Mouse (Mus musculus): ENCODE results near the gene Hfe2.
"Not testable (repeated sequence)": the region's sequence is repeated elsewhere in the genome, so short reads cannot be mapped to it uniquely, and the experiment has no call there.

Gene Hfe2

DNA sequence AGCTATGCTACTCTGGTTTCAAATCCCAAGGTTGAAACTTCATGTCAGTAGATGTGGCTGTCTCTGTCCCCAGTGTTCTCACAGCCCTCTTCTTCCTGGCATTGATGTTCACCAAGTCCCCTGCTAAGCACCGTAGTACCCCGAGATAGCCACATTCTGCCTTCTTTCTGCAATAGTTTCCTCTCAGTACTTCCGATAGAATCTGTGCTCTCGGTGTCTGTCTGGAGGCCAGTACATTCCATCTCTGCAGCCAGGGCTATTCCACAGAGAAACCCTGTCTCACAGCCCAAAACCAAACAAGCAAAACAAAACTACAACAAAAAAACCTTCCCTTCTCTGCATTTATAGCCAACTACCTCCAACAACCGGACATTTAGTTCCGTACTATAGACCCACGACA is 28.8 kb upstream of the Hfe2 start:
- DNase-seq (ENCODE audit: low read depth, low spot score): no peak

DNA sequence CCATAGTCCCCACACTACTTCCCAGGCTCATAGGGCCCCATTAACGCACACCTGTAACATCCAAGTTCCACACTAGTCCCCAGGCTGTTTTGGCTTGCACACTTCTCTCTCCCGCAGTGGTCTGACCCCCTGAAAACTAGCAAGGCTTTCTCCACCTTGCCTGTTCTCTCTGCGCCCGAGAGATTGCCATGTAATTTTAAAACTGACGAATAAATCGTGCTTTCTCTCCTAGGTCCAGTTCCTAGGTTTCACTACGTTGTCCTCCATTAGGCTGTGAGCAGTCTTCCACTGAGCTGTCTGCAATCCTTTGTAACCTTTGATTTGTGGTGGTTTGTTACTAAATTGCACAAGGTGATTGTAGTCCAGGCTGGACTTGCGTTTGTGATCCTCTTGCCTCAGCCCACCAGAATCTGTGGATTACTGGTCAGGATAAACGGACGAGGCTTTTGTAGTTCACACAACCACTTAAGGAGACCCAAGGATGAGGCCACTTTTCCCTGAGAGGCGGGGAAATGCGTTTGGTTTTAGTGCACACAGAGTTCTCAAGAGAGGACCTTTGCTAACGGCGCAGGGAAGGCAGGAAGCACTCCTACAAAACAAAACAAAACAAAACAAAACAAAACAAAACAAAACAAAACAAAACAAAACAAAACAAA is 28.2 kb upstream of the Hfe2 start:
- DNase-seq (ENCODE audit: low read depth, low spot score): not testable (repeated sequence)

DNA sequence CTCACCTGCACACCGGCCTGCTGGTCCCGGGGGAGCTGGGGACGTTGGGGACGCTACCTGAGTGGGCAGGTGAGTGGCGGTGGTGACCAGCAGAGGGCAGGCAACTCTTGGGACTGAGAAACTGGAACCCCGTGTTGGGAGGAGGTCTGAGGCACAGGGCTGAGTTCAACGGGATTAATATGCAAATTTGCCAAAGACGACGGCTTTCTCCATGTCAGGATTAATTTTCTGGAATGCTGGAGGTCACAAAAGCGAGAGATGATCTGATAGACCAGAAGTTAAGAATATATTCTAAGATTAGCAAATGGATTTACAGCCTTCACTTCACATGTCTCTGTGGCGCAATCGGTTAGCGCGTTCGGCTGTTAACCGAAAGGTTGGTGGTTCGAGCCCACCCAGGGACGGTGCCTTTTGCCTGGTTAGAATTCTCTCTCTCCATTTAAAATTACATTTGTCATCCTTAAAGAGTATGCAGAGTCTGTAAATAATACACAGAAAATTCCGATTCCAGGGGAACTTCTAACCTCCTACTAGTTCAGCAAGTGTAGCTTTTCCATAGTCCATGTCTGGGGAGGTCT is 27.4 kb upstream of the Hfe2 start:
- DNase-seq (ENCODE audit: low read depth, low spot score): peak; percentile 57

DNA sequence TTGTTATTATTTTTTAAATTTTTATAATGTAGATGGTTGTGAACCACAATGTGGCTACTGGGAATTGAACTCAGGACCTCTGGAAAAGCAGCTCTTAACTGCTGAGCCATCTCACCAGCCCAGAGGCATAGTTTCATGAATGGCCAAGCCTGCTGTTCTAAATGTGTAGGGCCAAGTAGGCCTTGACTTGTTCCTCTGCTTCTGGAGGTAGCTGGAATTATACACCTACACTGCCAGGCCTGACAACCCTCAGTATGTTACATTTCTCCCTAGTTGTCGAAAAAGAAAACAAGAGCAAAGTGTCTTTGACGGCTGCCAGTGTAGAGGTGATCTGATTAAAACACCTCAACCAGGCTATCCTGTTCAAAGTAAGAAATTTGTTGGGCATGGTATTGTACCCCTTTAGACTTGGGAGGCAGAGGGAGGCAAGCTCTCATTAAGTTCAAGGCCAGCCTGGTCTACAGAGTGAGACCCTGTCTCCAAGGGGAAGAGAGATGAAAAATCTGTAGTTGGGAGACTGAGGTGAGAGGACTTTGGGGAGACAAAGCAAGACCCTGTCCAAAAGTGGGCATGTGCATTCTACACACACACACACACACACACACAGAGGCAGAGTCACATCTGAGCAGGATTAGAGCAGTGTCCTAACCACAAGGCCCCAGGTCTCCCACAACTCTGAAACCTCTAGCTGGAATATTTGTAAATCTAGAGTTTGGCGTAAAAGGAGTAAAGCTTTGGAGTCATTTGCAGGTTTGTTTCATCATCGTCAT is 26.3 kb upstream of the Hfe2 start:
- DNase-seq (ENCODE audit: low read depth, low spot score): no peak

DNA sequence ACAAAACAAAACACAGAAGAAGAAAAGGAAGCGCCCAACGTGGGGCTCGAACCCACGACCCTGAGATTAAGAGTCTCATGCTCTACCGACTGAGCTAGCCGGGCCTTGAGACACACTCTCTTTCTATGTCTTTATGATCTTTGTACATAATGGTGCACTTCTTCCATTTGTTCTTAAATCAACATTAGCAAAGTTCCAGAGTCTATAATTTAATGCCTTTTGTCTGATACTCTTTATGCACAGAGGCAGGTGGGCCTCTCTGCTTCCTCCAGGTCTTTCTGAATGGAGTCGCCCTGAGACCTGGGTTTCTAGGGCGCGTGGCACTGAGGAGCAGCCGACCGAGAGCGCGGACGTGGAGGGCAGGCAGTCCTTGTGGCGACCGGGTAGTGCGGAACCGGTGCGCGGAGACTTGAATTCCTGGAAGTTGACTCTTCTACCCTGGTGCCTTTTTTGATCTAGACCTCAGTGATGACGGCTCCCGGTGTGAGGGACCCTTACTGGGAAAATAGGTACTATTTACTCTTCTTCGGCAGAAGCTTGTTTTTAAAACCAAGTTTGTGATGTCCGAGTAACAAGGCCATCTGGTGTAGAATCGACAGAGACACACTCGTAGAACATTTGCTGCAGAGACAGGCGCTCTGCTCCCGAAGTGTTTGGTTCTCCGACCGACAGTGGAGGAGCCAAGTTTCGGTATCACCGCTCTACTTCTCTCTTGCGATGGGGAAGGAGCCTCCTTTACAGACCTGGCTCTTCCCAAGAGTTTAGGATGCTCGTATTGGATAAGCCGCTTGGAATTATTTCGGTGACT is 25.3 kb upstream of the Hfe2 start:
- DNase-seq (ENCODE audit: low read depth, low spot score): peak; percentile 54

DNA sequence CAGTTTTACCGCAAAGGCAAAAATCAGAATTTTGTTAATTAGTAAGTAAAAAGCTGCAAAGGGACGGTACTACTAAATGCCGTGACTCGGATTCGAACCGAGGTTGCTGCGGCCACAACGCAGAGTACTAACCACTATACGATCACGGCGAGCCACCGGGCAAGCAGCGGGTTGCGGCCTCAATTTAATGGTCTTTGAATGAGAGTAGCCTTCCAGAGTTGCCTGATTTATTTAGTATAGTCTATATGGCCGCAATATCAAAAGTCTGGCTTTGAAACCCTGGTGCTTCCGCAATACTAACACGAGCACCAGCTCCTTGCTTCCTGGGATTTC is 24.7 kb upstream of the Hfe2 start:
- DNase-seq (ENCODE audit: low read depth, low spot score): peak; percentile 61

DNA sequence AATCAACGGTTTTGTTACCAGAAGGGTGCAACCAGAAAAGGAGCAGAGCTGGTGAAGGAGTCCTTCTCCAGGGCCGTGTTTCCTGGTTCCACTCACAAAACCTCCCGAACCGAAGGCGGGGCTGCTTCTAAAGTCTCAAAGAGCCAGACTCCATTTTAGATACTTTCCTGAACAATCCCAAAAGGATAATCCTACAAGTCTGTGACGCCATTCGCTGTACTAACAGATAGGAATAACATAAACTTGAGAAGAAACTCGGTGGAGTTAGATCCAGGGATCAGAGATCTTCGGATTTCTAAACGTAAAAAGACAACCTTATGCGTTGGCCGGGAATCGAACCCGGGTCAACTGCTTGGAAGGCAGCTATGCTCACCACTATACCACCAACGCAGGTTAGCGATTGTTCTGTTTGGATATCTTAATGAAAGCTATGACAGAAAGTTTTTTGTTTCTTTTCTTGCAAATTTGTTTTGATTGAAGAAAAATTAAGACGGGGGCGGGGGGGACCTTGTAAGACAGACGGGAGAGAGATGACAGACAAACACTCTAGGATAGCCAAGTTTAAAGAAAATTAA is 24.2 kb upstream of the Hfe2 start:
- DNase-seq (ENCODE audit: low read depth, low spot score): peak; percentile 45

DNA sequence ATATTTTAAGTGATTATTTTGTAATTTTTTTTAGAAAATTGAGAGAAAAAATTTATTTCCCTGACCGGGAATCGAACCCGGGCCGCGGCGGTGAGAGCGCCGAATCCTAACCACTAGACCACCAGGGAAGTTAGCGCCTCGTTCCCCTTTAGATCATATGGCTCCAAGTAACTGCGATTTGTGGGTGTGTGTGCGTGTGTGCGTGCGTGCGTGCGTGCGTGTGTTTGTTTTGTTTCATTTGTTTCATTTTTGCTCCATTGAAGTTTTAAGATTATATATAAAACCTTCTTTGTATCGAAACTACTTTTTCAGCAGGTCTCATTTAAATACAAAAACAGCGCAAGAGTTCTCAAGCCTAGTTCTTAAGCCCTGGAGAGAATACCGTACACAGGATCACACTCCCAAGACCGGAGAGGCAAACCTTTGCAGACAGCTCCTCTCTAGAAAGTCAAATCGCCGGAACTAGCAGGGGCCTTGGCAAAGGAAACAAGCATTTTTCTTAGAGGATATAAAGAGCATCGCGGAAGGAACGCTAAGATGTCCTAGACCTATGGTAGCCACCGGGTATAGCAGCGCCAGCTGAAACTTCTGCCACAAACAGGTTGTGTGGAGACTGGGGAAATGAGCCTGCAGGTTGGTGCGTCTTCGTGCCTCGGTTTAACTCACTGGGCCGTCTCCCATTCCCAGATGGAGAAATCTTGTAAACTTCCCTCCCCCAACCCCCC is 23.4 kb upstream of the Hfe2 start:
- DNase-seq (ENCODE audit: low read depth, low spot score): no peak

DNA sequence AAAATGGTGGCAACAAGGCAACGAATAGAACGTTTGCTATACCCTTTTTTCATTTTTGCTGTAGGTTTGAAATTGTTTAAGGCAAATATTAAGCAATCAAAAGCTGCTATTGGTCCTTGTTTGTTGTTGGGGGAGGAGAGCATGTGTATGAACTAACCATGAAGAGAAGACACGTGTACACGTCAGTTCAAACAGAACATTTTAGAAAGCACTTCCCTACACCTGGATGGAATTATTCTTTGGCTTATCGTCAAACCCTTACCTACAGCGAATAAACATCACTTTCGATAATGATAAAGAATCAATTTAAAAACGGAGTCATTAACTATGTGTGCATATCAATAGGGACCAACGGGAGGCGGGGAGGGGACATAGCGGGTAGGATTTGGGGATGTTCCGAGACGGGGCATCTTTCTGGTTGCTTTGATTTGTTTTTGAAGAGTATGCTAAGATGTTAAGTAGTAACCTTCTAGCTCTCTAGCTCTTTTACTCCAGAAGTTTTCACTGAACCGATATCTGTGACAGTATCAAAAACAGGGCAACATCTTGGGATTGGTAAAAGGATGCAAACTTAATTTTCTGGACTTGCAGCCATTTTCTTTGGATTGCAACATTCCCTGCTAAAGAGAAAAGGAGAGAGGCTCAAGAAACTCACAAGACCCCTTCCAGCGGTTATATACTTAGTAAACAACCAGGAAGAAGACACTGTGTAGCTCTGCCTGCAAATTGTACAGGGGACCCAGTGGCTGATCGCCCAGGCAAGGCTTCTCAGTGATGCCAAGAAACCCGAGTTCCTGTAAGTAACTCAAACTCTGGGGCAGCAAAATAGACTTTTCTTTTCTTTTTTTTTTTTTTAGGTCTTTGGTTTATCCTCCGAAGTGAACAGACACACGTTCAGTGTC is 22.5 kb upstream of the Hfe2 start:
- DNase-seq (ENCODE audit: low read depth, low spot score): no peak

DNA sequence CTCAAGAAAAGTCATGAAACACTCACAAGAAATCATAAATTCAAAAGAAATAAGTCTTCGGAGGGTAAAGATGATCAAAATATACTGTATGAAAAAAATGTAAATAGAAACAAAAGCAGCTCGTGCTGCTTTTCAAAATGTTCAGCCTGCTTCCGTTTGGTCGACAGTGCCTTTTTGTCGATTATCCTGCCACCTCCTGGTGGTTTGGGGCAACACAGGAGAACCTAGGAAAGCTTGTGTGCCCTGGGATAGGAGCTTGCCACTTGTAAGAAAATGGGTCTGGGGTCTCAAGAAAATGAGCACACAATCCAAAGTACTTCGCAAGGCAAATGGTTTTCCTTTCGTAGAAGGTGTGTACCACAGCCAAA is 21.9 kb upstream of the Hfe2 start:
- peak; percentile 48 for DNase-seq (ENCODE audit: low read depth, low spot score)

DNA sequence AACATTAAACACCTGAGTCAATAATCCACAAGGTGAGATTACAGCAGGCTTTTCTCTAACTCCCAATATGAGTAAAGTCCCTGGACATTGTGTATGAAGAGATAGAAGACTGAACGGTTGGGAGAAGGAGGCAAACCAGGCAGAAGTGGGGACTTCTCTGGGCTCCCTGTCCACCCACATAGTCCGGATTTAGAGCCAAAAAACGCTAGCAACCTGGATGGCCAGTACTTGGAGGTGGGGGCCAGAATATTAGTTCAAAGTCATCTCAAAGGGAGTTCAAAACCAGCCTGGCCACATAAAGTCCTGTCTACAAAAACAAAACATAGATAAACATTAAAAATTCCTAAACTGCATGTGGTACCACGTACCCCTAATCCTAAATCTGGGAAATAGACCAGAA is 21.0 kb upstream of the Hfe2 start:
- no peak for DNase-seq (ENCODE audit: low read depth, low spot score)

DNA sequence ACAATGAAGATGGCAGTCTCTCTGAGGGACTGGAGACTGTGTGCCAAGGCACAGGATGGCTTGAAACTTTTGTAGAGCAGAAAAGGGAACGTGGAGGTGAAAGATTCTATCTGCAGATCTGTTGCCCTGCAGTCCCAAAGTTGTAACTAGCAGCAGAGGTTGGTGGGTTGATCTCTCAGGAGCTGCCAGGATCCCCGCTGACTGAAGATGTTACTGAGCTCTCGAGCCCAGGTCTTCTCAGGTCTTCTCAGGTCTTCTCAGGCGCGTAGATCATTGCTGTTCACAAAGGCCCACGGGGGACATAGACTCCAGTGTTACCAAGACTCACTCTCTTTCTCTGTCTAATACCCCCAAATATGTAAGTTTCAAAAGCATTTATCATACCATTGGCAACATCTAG is 20.0 kb upstream of the Hfe2 start:
- no peak for DNase-seq (ENCODE audit: low read depth, low spot score)

DNA sequence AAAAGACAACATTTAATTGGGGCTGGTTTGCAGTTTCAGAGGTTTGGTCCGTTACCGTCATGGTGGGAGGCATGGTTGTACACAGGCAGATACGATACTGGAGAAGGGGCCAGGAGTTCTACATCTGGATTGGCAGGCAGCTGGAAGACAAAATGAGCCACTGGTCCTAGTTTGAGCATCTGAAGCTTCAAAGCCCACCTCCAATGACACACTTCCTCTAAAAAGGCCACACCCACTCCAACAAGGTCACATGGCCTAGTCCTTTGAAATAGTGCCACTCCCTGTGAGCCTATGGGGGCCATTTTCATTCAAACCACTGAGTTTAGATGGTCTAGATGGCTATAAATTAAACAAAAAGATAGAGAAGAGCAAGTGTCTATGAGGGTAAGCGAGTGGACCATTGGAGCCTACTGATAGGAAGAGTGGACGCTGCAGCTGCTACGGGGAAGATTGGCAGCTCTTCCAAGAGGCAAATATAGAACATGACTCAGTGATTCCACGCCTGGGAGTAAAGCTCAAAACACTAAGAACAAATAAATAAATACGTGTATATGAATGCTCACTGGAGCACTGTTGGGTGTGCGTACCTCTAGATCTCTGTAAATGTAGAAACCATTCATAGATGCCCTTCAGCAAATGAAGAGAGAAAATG is 18.4 kb upstream of the Hfe2 start:
- DNase-seq (ENCODE audit: low read depth, low spot score): no peak

DNA sequence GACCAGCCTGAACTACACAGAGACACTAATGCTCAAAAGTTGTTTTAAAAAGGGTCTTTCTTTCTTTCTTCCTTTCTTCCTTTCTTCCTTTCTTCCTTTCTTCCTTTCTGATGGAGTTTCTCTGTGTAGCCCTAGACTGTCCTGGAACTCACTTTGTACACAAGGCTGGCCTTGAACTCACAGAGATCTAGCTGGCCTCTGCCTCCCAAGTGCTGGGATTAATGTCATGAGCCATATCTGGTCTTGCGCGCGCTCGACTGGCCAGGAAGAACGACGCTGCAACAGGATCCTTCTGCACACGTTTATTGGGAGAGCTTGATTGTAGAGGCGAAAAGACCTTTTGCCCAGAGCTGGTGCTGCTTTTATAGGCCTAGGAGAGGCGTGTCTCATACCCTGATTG is 17.0 kb upstream of the Hfe2 start:
- DNase-seq (ENCODE audit: low read depth, low spot score): not testable (repeated sequence)

DNA sequence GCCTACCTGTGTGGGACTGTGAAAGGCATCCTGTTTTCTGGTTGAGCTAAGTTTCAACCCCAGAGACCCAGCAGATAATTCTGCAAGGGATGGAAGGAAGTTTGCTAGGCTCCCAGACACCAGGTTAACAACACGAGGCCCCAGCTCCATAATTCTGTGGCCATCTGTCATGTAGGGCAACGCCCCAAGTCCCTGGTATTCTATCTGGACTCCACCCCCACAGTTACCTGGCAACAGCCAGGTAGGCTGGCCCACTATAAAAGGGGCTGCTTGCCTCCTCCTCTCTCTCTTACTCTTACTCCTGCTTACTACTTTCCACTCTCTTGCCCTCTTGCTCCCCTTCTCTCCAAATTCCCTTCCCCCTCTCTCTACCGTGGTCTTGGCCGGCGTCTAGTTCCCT is 4.8 kb upstream of the Hfe2 start:
- DNase-seq (ENCODE audit: low read depth, low spot score): no peak

DNA sequence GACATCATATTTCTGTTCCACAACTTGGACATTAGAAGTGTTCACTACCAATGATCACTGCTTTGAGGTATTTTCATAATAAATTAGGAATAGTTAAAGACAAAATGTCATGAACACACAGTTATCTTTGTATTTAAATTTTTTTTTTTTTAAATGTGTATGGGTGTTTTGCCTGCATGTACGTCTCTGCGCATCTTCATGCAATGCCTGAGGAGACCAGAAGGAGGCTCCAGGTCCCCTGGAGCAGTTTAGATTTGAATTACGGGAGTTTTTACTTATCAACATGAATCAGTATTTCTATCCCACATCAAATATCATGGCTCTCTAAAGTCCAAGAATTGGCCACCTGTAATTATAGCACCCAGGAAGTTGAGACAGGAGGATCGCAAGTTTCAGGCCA is 2.8 kb upstream of the Hfe2 start:
- no peak for DNase-seq (ENCODE audit: low read depth, low spot score)

DNA sequence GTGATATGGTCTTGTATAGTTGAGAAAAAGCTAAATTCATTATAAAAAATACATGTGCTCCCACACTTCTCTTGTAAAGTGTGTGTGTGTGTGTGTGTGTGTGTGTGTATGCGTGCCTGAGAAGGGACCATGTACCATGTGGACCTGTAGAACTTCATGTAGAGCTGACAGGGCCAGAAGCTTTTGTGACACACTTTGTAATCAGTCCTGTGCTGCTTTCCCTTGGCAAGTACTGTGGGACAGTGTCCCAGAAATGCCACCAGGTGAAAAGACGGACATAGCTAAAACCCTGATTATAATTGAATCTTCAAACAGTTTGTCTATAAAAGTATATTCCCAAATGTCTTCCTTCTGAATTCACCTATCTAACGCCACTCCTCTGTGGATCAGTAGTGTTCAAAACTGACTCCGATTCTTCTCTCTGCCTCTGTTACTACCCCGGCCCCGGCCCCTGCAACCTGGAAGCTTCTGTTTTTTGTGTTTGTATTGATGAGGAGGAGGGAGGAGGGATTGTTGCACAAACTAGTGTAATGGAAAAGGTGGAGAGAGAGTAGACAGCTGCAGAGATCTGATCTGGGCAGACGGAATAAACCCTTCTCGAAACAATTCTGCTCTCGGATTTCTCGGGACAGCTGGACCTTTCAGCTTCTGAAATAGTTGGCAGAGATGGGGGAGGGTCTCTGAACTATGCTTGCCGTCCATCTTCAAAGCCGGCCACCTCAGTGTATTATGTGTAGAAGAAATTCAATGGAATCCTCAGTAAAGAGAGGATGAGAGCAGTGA is 753 bp upstream of the Hfe2 start:
- no peak for DNase-seq (ENCODE audit: low read depth, low spot score)

DNA sequence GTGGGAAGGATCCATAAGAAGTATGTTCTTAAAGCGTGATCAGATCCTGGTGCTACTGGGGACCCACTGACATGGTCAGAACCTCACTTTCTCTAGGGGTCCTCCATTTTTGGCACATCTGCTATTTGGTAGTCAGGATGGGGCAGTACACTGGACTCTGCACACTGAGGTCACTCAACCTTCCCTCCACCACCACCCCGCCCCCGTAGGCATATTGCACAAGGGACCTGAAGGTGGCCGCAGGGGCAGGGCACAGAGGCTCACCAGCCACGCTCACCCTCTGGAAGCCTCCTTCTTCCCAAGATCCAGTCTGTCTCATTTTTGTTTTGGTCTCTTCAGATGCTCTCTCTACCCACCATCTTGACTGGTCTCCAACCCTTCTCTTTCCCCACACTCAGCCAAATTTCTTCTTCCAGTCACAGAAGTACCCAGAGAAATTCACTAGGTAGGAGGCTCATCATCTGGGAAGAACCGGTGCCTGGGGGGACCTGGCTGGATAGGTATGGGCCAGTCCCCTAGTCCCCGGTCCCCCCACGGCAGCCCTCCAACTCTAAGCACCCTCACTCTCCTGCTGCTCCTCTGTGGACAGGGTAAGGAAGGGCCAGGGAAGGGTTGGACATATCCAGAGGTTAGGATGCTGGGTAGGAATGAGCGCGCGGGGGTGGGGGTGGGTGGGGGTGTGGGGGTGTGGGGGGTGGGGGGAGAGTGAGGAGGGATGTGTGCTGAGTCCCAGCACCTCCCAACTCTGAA is 1.2 kb downstream of the Hfe2 start:
- no peak for DNase-seq (ENCODE audit: low read depth, low spot score)
